Mouse (Mus musculus) megakaryocyte, embryonic 14.5 days (primary cell): ENCODE results near the gene Slc25a28. TPM values are rescaled to one million over a fixed set of nuclear protein-coding genes. Genes with fewer than 3 reads are reported as not detected.

Experiments used
- H3K27me3 ChIP-seq: replicated peaks from 2 replicates; pipeline ENCODE3; 2012; ENCODE audit warnings: inconsistent platforms
- H3K36me3 ChIP-seq: replicated peaks from 2 replicates; pipeline ENCODE3; 2012; ENCODE audit warnings: low read length, inconsistent platforms, mixed read lengths
- H3K4me1 ChIP-seq: 2 replicates; pipeline ENCODE4 v1.6.1; 2012; ENCODE audit warnings: inconsistent platforms
- H3K4me3 ChIP-seq: replicated peaks from 2 replicates; pipeline ENCODE3; 2012; ENCODE audit warnings: moderate library complexity, mild to moderate bottlenecking, inconsistent platforms
- H3K9me3 ChIP-seq: 2 replicates; pipeline ENCODE4 v1.6.1; 2012; ENCODE audit warnings: inconsistent platforms
- FLI1 ChIP-seq: IDR thresholded peaks from 2 replicates; pipeline ENCODE4 v1.6.1; 2012; ENCODE audit warnings: low read length, inconsistent platforms, mixed read lengths
- GATA1 ChIP-seq: IDR thresholded peaks from 3 replicates; pipeline ENCODE4 v1.6.1; 2012; ENCODE audit warnings: mixed read lengths, low read length, inconsistent platforms, borderline replicate concordance
- polyA plus RNA-seq: library from polyadenylated mRNA; stranded (reverse); fragments of >175 nt; gene quantifications from 2 replicates; pipeline ENCODE4 v1.2.3, GENCODE M21; 2012; ENCODE audit warnings: low replicate concordance; ENCODE audit not compliant: insufficient read depth

Slc25a28 gene
- polyA plus RNA-seq, 1 experiment, result 30.6 TPM

DNA sequence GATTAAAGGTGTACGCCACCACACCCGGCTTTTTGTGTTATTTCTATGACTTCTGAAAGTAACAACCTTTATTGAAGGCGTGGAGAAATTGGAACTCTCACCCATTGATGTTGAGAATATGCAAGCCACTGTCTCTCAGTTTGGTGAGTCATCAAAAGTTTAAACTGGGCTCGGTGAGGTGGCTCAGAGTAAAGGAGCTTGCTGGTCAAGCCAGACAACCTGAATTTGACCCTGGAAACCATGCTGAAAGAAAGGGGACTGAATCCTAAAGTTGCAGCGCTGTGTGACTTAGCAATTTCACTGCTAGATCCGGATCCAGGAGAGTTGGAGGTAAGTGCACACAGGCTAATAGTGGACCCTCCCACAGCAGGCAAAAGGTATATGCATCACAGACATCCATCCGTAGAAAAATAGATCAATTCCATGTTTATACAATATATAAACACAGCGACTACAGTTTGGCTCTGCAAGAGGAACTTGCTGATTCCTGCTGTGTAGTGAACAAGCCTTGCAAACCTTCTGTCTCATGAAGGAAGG, 3.9 kb upstream of the Slc25a28 start:
- no peaks in the 10 kb centered on the region for H3K9me3 ChIP-seq
- H3K4me1 ChIP-seq, result peaks cover 72% of the 10 kb centered on the region
- no peak for TF ChIP-seq FLI1
- no peak for TF ChIP-seq GATA1
- H3K4me3 ChIP-seq, result peak overlapping the region; percentile 14
- H3K27me3 ChIP-seq, result no peaks in the 10 kb centered on the region
- no peaks in the 10 kb centered on the region for H3K36me3 ChIP-seq

DNA sequence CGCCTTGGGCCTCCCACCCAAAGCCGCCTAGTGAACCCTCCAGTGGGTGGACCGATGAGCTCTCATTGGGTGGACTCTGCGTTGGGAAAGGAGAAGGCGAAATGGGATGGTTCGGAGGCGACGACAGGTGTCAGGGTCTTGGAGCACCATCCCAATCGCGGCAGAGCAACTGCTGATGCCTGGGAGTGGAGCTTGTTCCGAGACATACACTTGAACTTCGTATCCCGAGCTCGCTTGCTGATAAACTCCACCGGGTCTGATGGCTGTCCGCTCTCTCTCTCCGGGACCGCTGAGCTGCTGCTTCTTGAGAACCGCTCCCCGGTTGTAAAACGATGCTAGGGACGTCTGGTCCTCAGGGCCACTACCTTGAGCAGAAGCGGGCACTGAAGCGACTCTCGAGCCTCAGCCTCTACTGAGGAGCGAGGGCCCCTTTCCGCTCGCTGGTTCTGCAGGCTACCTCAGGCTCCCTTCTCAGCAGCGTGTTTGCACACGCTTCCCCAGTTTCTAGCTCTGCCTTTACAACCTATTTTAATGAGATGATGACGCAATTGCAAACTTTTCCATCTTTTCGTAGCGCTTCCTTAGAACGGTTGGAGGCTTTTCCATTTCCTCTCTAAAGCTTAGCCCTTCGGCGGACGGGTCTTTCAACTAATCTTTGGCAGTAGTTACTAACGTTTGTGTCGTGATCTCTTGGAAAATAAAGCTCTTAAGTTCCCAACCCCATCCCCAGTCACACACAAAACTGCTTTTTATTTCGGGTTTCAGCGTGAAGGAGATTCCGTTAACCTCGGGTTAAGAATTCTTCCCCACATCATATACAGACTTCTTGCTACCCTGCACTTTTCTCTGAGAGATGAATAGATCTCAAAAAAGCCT, 1.1 kb upstream of the Slc25a28 start:
- peak overlapping the region; percentile 100 for H3K4me3 ChIP-seq
- H3K27me3 ChIP-seq, result no peaks in the 10 kb centered on the region
- H3K36me3 ChIP-seq, result no peaks in the 10 kb centered on the region
- peaks cover 80% of the 10 kb centered on the region for H3K4me1 ChIP-seq
- H3K9me3 ChIP-seq, result no peaks in the 10 kb centered on the region
- TF ChIP-seq GATA1, result no peak
- no peak for TF ChIP-seq FLI1

DNA sequence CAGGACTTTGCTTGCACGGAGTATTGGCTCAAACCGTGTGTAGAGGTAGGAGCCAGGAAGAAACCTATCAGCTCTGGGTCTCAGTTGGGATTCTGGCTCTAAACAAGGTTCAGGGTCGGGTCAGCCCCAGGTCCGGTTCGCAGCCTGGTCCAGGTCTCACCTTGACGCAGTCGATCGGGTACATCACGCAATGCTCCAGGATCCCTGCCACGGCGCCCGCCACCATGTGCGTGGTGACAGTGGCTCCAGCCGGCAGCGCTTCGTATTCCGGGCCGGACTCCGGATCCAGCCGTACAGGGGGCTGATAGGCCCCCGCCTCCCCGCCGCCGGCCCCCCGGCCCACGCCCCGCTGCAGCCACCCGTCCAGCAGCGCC, 378 bp downstream of the Slc25a28 start:
- H3K36me3 ChIP-seq, result peaks cover 6% of the 10 kb centered on the region
- peaks cover 79% of the 10 kb centered on the region for H3K4me1 ChIP-seq
- no peaks in the 10 kb centered on the region for H3K27me3 ChIP-seq
- no peaks in the 10 kb centered on the region for H3K9me3 ChIP-seq
- H3K4me3 ChIP-seq, result peak overlapping the region; percentile 100
- TF ChIP-seq GATA1 (no peak), FLI1 (no peak)

DNA sequence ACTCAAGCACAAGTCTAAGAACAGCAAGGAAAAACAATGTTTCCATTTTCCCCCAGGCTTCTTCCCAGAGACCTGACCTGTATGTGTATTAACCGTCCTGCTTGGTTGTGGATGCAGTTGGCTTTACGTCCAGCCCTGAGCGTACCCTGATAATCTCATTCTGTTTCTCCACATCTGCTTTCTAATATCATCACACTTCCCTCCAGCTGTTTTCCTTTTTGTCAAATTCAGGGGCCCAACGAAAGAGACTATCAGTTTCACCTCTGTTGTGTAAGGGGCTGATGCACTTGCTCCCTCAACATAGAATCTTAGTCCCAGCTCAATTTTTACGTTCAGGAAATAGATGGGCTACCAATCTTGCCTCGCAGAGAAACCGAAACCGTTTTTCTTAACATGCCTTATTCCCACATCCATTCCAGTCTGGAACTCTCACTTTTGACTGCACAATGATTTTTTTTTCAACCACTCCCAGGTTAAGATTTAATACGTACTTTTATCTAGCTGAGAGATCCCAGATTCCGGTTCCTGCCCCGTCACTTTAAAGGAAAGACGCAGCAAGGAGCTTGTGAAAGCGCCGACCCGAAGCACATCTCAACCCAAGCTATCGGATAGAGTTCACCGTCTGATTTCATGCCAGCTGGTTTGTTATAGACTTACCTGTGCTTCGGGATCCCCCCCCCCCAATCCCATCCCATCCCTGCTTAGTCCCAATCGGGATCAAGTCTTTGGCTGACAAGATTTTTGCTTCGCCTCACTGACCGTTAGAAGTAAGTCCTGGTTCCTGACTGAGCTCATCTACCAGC, 967 bp downstream of the Slc25a28 start:
- H3K27me3 ChIP-seq, result no peaks in the 10 kb centered on the region
- H3K36me3 ChIP-seq, result peaks cover 7% of the 10 kb centered on the region
- TF ChIP-seq GATA1 (no peak), FLI1 (no peak)
- H3K9me3 ChIP-seq, result no peaks in the 10 kb centered on the region
- H3K4me3 ChIP-seq, result peak overlapping the region; percentile 100
- peaks cover 74% of the 10 kb centered on the region for H3K4me1 ChIP-seq

DNA sequence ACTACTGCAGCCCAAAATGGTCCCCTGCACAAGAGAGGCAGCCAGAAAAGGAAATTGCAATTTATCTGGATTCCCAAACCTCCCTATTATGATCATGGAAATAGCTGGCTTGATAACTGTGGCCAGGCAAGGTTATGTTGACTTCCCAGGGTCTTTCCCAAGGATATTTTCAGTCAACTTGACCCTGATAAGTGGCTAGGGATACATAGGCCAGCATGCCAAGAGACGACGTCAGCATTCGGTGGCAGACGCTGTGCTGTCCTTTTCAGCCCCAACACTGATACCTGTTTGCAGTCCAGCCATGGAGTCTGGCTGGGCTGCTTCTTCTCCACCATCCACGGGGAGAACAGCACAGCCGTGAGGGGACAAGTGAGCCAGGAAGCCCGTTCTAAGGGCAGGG, 3.6 kb downstream of the Slc25a28 start:
- Histone ChIP-seq H3K27me3 (no peaks in the 10 kb centered on the region), H3K9me3 (no peaks in the 10 kb centered on the region), H3K36me3 (peaks cover 18% of the 10 kb centered on the region), H3K4me3 (no peak overlapping the region), H3K4me1 (peaks cover 58% of the 10 kb centered on the region)
- TF ChIP-seq GATA1 (no peak), FLI1 (no peak)

DNA sequence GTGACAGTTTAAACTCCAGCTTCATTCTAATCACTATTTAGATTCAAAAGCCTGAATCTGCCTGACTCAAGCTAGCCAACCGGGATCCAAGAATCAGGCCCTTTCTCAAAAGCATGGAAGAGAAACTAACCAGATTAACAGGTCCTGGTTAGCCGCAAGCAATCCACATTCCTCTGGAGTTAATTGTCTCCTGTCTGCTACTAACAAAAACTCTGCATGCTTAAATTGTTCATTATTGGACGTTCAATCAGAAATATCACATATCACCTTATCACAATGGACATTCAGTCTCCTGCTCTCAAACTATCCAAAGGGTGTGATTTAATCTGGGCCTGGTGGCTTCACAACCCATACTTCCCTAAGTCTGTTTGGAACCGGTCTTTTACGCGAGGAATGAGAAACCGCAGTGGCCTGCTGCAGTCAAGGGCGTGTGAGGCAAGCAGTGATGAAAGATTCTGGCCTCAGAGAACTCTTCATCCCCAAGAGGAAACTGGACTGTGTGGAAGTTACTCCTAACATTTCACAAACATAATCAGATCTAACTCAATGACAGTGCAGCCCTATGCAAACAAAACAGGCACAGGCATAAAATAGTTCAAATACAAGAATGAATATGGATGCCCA, 5.4 kb downstream of the Slc25a28 start:
- H3K9me3 ChIP-seq, result no peaks in the 10 kb centered on the region
- H3K4me3 ChIP-seq, result no peak overlapping the region
- no peaks in the 10 kb centered on the region for H3K27me3 ChIP-seq
- peaks cover 57% of the 10 kb centered on the region for H3K4me1 ChIP-seq
- TF ChIP-seq GATA1, result no peak
- no peak for TF ChIP-seq FLI1
- peaks cover 34% of the 10 kb centered on the region for H3K36me3 ChIP-seq

DNA sequence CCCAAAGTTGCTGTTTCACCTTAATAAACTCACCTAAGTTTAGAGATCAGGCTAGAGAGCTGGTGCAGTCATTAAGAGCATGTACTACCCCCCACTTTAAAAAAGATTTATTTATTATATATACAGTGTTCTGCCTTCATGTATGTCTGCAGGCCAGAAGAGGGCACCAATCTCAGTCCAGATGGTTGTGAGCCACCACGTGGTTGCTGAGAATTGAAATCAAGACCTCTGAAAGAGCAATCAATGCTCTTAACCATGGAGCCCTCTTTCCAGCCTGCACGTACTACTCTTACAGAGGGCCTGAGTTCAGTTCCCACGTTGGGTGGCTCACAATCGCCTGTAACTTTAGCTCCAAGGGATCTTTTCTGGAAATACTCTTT, 7.3 kb downstream of the Slc25a28 start:
- no peak overlapping the region for H3K4me3 ChIP-seq
- no peaks in the 10 kb centered on the region for H3K9me3 ChIP-seq
- peaks cover 44% of the 10 kb centered on the region for H3K4me1 ChIP-seq
- no peak for TF ChIP-seq GATA1
- no peak for TF ChIP-seq FLI1
- H3K36me3 ChIP-seq, result peaks cover 53% of the 10 kb centered on the region
- no peaks in the 10 kb centered on the region for H3K27me3 ChIP-seq

DNA sequence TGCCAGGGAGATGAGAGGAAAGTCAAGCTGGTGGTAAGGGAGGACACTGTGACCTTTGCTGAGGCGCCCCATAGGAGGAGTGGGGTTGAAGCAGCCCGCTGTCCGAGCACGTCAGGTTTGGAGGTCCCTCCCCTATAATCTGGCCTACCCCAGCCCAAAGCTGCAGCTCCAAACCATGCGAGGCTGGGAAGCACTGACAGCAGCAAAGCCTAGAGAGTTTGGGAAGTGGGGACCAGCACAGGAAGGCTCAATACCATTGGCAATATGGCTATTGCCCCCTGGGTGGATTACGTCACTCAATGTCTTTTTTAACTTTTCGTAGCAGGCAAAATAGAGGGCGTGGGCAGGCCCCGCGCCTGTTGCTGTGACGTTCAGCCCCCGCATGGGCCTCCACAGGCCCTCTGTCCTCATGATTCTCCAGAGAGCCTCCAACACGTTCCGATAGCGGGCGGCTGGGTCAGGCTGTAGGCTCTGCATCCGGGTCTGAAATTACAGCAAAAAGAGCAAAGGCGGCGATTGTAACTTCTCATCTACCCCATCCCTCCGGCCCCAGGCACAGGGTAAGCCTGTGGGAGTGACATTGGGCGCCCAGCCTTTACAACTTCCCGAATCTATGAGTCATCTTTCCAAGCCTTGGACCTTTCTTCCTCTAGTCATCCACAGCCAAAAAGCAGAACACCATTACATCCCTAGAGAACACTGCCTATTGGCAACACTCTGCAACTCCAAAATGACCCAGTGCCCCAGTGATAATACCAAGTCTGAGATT, 7.8 kb downstream of the Slc25a28 start:
- Histone ChIP-seq H3K4me1 (peaks cover 39% of the 10 kb centered on the region), H3K36me3 (peaks cover 55% of the 10 kb centered on the region), H3K27me3 (no peaks in the 10 kb centered on the region), H3K4me3 (no peak overlapping the region), H3K9me3 (no peaks in the 10 kb centered on the region)
- TF ChIP-seq GATA1 (no peak), FLI1 (no peak)
